Mouse (Mus musculus): ENCODE measurements around the gene Ywhaq.
"Not testable (repeated sequence)": the region's sequence is repeated elsewhere in the genome, so short reads cannot be mapped to it uniquely, and the experiment has no call there.

Gene Ywhaq

DNA sequence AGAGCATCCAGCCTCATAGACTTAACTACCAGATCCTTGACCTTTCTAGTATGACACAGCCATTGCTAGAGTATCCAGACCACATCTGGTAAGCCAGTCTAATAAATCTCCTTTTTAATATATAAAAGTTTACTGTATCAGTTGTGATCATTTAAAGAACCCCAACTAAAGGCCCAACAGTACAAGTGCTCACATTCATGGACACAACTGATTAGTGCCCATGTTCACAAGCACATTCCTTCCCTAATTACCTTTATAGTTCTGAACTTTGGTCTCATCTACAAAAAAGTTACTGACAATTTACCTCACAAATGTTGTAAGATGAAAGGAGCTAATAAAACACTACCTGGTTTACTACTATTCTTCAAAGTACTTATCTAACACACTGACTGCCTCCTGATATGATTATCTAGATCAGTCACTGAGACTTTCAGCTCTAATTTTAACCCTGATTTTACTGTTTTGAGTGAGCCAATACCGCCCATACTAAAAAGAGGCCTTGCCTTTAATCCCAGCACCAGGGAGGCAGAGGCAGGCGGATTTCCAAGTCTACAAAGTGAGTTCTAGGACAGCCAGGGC is 8.6 kb downstream of the Ywhaq start:
- DNase-seq: no peak

DNA sequence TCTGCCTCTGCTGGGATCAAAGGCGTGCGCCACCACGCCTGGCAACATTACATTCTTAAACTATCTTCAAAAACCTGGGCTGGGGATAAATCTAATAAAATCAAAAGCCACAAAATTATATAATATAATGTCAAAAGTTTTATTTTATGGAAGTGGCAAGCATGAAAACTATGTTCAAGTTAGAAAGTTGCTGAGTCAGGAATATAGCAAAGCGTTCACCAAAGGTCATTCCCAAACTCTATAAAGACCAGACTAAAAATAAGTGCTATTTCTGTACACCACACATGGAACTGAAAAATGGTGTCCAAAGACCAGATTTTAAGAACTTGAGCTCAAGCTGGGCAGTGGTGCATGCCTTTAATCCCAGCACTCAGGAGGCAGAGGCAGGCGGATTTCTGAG is 14.7 kb downstream of the Ywhaq start:
- DNase-seq: no peak

DNA sequence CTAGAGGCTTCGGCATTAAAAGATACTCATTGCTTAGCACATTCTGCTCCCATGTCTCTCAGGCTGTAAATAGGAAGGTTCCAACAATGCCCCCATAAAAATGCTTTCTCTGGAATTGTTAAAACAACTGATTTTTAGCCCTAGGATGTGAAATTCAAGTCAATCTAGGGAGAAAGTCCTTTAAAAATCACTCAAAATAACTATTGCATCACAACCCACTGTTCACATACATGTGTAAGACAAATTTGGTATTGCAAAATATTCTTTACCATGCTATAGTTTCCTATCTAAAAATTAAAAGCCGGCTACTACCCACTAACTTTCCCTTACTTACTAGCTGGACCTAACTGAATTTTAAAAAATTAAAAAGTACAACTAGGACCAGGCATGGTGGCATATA is 31.2 kb downstream of the Ywhaq start:
- DNase-seq: no peak

DNA sequence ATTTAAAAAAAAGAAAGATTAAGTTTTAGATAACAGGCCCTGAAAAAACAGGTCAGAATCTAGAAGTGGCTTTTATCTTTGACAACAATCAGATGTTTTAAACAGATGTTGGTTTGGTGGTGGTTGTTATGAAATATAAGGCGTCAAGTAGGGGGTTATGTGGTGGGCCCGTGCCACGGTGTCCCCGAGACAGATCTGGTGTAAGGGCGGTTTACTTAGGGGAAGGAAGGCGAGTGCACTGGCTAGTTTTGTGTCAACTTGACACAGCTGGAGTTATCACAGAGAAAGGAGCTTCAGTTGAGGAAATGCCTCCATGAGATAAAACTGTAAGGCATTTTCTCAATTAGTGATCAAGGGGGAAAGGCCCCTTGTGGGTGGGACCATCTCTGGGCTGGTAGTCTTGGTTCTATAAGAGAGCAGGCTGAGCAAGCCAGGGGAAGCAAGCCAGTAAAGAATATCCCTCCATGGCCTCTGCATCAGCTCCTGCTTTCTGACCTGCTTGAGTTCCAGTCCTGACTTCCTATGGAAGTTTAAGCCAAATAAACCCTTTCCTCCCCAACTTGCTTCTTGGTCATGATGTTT is 38.6 kb downstream of the Ywhaq start:
- not testable (repeated sequence) for DNase-seq

DNA sequence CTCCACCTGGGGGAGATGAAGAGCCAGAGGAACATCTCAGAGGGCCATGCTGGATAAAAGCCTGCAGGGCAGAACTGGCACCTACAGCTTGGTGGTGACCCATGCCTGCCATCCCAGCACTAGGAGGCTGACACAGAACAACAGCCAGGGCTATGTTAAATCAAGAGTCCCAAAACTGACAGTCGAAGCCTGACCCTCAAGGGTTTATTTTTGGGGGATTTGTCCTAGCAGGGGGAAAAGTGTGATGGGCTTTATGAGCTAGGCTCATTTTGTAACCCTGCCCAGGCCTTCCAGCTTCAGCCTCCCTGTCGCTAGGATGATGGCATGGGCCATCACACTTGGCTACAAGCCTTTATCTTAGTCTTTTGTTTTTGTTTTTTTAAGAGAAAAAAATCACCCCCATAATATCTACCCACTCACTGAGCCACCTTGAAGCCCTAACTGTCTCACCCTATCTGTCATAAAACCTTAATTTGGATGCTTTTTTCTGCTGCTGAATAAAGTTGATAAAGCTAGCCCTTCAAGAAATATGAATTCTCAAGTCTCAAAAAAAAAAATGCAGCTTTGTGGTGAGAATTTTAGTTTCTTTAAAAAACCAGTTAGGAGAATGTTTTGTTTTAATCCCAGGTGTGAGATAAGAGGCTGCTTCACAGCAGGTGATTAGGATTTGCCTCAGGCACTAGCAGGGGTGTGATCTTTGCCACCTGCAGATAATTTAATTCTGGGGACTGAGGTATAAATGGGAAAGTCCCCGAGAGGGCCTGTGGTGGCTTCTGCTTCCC is 41.9 kb downstream of the Ywhaq start:
- DNase-seq: no peak

DNA sequence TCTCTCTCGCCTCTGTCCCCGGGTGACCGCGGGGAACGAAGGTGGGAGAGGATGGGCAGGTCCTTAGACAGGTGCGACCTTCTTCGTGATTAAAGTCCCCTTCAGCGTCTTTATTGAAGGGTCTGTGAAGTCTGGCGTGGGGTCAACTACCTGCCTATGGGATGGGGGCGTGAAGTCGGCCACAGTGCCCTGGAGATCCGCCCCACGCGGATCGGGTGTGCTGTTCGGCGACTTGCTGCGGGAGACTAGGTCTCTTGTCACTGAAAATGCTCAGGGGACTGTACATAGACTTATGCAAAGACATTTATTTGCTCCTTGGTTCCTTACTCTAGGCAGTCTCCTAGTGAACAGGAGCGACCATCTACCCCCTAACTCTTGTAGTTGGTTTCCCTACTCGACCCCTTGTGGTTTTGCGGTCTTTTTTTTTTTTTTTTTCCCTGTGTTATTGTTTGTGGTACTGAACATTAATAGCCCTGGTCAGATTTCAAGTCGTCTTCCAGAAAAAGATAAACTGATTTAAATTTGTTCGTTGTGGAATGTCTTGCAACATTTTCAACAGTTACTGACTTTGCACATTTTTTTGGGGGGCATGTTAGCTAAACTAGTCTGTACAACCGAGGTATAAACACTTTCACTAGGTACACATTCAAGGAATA is 43.5 kb downstream of the Ywhaq start:
- no peak for DNase-seq

DNA sequence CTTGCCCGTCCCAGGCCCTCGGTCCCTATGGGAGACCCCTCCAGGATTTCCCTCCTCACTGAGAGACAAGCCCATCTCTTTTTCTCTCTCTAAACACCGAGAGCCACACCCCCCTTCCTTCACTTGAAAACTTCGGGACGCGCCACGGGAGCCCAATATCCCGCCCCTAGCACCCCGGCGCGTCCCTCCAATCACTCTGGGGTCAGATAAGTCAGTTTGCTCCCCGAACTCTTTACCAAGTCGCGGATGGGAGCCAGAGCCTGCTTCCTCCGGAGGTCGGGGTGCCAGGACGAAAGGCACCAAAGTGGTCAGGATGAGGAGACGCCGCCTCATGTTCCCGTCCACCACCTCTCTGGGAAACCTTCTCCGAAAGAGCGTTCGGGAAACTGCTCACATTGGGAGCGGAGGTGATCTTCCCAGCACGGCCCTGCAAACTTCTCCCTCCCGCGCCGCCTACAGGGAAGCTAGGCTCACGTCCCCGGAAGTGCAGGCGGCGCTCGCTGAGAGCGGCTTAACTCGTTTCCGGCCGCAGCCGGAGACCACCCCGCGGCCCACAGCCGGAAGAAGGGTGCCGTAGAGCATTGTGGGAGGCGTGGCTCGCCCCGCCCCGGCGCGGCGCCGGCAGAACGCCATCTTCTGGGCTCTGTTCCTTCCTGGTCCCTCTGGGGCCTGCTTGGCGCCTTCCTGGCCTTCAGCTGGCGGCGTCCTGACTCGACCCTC is 44.2 kb downstream of the Ywhaq start, which contains the start of gene Adam17:
TSS of gene Adam17 (minus strand) at position 533 of the 720 bp plus-strand sequence.
- DNase-seq: peak; percentile 97

DNA sequence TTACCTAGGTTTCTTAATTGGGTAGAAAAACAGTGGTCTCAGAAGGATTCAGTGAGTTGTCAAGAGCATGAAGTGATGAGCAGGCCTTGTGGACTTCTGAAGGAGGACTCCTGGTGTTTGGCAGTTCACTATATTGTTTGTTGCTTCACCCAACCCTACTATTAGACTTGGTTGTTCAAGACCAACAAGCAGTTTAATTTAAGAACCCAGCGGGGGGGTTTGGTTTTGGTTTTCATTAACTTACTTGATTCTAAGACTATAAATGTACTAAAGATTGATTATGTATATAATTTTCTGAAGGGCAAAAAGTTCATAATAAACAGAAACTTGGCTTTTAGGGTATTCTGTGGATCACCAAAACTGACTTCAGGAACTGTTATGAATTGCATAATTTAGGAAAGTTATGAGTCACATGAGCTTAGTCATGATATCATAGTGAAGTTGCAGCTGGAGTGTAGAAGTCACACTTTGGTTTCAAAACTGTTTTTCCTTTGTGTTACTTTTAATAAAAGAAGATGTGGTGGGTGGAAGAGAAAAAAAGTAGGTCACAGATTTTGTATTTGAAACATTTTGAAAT is 47.3 kb downstream of the Ywhaq start:
- peak; percentile 41 for DNase-seq

DNA sequence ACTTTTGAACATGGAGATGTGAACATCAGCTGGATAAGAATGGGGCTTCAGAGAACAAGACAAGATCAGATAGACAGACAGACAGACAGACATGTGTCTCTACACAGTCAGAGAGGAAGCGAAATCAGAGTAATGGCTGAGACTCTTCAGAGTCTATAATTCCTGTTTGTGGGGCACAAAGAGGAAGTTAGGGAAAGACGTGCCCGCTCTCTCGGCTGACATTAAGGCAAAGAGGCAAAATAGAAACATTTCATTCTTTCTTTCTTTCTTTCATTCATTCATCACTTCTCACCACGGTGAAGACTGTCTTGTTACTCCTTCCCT is 48.4 kb downstream of the Ywhaq start:
- DNase-seq: peak; percentile 37

DNA sequence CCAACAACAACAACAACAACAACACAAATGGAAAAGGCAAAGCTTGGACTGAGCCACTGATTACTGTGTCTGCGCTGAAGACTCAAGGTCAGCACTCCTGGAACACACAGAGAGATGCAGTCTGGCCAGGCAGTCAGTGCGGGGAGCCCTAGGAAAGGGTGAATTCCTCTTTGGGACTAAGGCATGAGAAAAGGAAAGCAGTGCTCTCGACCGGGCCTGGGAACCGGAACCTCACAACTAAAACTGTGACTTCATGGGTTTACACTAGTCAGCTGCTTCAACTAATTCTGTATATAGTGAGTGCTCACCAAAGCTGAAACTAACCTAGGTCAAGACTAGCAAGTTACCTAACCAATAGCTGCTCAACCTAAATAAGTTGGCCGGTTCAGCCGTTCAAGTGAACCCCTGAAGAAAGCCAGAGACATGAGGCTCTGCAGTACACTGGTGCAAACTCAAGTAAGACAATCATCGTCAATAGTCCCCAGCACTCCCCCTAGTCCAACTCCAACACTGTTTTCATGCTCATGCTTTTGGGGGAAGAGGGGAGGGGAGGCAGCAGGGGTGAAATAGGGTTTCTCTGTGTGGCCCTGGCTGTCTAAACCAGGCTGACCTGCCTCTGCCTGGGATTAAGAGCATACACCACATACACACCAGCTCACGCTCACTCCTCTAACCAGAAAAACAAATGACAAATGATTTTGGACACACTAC is 48.9 kb downstream of the Ywhaq start:
- DNase-seq: no peak

DNA sequence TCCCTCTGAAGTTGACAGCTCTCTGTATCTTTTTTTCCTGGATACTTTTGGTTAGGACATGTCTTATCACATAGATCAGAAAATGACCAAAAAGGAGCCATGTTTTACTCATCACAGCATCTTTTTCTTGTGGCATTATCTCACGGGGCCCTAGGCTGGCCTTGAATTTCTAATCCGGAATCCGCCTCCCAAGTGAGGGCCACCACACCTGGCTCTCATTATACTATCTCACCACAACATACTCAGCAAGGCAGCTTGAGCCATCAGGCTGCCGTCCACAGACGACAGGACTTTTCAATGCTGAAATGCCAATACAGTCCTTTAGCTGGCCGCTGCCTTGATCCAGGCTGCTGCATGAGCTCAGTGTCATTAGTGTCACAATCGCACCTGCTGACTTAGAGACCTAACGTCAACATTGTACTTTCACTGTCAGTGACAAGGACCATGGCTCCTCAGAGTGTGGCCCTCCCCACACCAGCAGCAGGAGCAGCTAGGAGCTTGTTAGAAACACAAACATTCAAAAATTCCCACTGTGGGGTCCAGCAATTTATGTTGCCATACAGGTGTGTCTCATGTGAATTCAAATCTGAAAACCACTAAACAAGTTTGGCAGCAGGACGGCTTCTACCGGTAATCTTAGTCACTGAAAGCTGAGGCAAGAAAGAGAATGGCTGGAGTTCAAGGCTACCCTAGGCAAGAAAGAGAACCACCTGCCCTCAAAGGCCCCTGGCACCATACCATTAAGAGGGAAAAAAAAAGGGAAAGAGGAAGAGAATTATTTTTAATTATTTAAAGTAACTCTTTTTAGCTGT is 52.6 kb downstream of the Ywhaq start:
- DNase-seq: no peak

DNA sequence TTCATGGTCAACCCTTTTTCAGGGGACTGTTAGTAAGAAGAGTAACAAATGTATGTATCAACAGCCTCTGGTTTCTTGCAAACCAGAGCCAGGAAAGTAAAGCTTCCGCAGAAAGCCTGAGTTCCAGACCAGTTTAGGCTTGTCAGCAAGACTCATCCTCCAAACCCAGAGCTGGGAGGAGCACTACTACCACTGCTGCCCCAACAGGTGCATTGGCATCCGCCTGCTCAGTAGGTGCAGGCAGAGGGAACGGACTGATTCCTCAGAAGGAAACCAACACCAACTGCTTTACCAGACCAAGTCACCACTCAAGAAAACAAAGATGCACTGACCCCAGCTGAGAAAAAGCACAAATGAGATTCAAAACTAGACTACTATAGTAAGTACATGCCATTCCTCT is 54.2 kb downstream of the Ywhaq start:
- no peak for DNase-seq

DNA sequence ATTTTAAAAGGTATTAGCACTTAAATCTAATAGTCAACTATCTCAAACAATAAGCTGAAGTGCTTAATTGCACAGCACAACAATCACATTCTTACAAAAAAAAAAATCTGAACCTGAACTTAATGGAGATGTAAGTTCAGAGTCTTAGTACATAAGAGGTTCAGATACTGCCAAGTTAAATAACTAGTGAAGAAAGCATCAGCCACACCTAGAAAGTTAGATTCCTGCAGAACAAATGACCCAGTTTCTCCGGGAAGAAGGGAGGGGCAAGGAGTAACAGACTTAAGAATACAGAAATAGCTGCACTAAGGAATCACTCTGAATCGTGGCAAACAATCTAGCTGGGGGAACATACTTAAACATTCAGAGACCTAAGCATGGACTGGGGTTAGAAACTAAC is 54.8 kb downstream of the Ywhaq start:
- peak; percentile 65 for DNase-seq

DNA sequence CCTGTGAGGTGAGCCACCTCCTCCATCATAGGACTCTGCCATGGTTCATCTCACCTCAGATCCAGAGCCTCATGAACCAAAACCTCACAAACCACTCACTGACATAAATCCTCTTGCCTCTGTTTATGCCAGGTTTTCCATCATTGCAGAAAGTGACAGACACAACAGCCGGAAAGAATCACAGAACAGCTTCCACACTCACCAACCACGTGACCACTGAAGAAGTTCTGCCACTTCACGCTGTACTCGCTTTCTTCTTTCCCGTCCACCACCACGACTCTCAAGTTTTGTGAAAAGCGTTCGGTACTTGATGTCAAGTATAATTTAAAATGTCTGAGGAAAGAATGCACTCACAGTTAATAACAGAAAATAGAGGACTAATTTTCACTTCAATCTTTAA is 63.8 kb downstream of the Ywhaq start:
- peak; percentile 63 for DNase-seq

DNA sequence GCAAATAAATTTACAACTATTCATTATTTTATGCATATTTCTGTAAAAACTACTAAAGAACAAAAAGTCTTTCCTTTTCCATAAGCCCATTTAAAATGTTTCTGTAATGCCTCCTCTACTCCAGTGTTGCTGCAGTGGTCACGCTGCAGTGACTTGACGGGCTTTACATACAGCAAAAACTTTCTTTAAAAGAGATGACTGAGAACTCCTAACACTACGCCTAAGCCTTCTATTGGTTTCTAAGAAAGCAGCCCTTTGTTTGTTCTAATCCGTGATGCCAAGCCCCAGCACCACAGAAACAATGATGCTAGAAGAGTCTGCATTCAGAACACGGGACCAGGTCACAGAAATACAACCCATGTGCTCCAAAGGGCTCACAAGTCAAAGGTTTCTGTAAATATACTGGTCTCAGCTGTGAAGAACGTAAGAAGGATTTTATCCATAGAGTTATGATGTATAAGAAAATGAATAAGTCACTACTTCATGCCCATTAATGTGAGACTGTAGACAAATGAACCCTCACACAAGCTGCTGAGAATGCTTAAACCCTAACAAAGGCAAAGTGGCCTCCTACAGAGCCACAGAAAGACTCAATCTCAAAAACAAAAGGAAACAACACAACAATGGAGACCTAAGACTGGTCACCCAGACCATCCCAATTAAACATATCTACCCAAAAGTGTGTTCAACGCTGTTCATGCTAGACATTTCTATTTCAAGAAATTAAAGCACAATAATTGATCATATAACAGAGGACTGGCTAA is 67.1 kb downstream of the Ywhaq start:
- DNase-seq: no peak

DNA sequence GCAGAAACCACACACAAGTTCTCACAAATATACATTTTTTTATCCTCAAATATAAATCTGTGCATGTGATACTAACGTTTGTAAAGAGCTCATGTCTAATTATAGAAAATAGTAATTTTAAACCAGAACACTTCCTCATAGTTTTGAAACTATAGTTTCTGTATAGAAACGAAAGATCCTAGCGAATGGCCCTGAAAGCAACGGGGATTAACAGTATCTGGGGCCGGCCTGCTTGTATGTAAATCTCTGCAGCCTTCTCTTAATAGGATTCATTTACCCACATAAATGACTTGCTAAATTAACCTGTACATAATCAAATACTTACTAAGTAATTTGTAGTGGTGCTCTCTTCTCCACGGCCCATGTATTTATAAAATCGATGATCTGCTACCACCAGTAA is 70.5 kb downstream of the Ywhaq start:
- no peak for DNase-seq

DNA sequence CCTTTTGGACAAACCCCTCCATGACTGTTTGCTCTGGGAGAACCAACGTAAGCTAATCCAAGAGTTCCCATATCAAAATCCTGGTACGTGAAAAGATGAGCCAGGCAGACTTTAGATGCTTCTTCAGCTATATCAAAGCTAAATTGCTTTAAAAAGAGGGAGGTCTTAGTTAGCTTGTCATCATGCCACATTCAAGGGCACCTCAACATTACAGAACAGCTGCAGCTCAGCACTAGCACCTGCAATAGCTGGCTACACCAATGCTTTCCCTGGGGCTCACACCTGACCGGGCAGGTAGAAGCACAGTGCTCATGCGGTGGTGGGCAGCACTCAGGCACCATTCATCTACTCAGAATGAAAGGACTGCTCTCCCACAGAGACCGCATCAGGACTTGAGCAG is 76.8 kb downstream of the Ywhaq start:
- DNase-seq: no peak
